Mouse (Mus musculus): ENCODE results near the gene Trmt112. TPM values are rescaled to one million over a fixed set of nuclear protein-coding genes. Genes with fewer than 3 reads are reported as not detected.
"Not testable (repeated sequence)": the region's sequence is repeated elsewhere in the genome, so short reads cannot be mapped to it uniquely, and the experiment has no call there.

The Trmt112 gene
- total RNA-seq, 2 experiments from 2014 or later: 35.0 to 43.2 TPM

DNA sequence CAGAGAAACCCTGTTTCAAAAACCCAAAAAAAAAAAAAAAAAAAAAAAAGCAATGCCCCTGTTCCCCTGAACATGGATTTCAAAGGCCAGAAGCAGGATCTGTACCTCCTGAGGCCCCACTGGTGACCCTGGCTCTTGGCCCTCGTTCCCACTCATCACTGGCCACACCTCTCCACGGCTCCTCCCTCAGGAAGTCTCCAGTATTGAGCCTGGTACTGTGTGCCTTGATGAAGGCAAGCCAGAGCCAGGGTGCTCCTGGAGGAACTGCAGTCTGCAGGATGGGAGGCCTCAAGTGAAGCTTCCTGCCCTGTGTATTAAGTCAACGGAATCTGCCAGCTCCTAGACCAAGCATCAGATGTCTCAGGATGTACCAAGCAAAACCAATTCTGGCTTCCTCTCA is 3.3 kb upstream of the Trmt112 start:
- intact Hi-C loops (cut with DNase I): loop anchor here (5.0 kb wide), 3 partner anchors 34 to 419 kb away; partner anchors contain the start of gene Ccdc88b
- no peak for DNase-seq (ENCODE audit: low spot score in 2 of 2)

DNA sequence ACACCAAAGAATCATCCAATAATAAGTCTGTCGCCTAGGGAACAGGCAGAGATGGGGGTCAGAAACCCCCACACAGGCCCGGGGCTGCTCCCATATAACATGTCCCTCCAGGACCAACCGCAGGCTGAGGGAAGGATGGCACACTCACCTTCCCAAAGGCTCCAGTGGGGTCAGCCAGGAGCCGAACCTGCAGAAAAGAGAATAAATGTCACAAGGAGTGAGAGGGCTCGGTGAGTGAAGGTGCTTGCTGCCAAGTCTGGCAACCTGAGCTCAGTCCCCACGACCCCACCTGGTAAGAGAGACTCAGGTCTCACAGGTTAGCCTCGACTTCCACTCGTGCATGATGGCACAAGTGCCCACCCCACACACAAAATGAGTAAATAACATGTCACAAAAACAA is 2.4 kb upstream of the Trmt112 start:
- intact Hi-C loops (cut with DNase I): loop anchor here (5.0 kb wide), 3 partner anchors 35 to 420 kb away; partner anchors contain the start of gene Ccdc88b
- no peak for DNase-seq (ENCODE audit: low spot score in 2 of 2)

DNA sequence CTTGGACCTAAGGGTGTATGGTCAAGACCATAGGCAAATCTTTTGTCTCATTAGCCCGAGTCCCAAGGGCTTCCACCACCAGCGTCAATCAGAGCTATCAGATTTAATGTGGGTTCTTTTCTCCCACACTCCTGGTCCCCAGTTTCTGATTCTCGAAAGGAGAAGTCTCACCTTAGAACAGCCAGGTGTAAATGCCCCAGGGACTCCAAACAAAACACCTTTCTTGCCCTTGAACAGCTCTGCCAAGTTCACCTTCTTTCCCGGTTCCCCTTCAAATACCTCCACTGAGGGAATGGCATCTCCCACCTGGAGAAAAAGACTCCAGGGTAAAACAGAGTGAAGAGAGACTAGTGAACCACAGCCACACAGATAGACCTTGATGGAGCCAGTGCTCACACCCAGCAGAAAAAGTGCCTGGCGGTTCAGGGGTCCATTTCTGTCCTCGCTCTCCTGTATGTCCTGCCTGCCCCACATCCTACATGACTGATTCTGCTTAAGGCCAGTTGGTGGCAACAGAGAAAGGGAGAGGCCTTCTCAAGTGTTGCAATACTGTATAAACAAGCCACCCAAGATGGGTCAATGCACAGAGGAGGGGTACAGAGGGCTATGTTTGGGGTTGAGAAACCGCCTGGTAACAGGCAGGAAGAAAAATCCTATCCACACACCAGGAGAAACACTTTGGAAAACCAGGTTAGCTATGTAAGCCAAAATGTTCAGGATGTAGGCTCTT is 1.5 kb upstream of the Trmt112 start:
- no peak for DNase-seq (ENCODE audit: low spot score in 2 of 2)
- intact Hi-C loops (cut with DNase I): loop anchor here (5.0 kb wide), 3 partner anchors 36 to 421 kb away; partner anchors contain the start of gene Ccdc88b

DNA sequence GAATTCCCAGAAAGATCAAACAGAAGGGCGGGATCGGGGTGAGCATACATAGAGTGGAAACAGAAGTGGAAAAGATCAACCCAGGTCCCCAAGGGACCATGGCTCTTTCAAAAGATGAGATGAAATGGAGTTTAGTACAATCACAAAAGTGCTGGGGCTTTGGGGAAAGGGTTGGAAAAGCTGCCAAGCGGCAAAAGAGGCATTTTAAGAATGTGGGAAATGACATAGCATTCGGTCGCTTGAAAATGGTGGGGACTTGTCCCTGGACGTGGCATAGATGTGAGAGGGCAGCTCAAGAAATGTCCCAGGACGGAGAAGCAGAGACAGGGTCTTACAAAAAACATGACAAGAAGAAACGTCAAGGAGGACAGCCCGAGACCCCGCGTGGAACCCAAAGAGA is 477 bp upstream of the Trmt112 start:
- no peak for DNase-seq (ENCODE audit: low spot score in 2 of 2)
- intact Hi-C loops (cut with DNase I): loop anchor here (5.0 kb wide), 3 partner anchors 37 to 422 kb away; partner anchors contain the start of gene Ccdc88b

DNA sequence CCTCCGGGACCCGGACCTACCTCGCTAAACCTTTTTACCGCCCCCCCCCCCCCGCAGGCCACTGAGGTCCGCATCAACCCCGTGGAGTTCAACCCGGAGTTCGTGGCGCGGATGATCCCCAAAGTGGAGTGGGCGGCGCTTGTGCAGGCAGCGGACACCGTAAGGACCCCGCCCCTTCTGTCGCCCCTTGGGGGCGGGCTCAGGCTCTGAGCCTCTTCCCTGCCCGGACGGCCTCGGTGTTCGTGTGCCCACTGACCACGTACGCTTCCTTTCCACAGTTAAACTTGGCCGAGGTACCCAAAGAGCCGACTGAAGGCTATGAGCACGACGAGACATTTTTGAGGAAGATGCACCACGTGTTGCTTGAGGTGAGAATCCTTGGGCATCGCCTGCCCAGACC is 808 bp downstream of the Trmt112 start:
- DNase-seq (ENCODE audit: low spot score in 2 of 2): not testable (repeated sequence)

DNA sequence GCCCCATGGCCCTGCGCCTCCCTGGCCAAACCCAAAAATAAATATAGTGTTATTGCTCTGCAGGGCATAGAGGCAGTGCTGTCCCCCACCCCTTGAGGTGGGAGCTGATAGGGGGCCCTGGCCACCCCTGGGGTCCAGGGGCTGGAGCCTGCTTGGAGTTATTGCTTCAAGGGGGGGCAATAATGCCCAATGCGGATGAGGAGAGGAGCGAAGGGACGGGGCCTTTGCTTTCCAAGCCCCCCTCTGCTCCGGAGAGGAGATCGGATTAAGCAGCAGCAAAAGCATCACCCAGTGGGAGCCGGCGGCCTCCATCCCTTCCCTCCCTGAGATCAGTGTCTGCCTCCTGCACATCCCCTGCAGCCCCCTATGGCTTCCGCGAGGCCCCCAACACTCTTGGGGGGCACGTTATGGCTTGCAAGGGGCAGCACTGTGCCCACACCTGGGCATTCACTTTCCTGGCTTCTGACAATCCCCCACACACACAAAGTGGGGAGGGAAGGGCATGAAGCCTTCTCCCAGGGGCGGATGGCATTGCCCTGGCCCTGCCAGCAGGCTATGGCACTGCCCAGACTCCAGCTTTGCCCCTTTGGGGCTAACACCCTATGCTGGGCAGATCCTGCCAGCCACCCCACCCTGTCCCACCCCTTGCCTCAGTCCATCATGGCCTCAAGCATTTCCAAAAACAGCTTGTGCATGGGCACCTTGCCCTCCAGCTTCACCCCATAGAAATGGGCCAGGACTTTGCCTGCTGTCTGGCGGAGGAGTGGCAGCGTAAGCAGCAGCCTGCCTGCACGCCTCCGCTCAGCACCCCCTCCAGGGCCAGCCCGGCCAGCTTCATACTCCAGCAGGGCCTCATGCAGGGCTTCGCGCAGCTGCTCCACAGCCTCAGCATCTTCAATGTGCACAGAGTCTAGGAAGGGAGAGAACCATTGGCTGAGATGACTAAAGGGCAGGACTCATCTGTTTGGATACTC is 1.9 kb downstream of the Trmt112 start:
- intact Hi-C loops (cut with DNase I): no loop called here
- no peak for DNase-seq (ENCODE audit: low spot score in 2 of 2)

More for the DNA sequence above, 808 bp downstream of the Trmt112 start:
- intact Hi-C loops (cut with DNase I): not testable (repeated sequence)

DNA sequence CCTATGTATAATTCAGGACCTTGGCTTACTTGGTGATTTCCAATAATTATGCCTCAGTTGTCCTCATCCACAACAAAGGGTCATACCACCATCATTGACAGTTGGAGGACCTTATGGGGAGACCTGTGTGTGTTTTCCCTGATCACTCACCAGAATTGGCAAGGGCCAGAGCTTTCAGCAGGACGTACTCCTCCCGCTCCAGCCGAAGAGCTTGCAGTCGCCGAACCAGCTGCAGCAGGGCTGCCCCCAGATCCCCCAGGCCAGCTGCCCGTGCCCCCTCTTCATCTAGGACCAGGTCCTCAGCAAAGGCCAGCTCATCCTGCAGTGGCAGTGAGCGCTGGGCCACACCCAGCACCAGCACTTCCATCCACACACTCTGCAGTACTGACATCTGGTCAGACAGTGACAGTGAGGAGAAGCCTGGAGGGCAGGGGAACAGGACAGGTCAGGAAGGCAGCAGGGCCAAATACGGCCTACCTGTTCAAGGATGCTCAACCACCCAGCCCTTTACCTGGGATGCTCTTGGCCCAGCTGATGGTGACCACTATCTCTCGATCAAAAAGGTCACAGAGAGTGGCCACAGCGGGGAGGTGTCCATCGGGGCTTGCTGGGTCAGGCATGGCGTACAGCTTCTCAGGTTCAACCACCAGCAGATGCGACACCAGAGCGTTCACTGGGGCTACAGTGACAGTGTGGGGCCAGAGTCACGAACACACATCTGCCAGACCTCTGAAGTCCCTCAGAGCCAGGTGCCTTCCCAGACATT is 2.9 kb downstream of the Trmt112 start:
- intact Hi-C loops (cut with DNase I): no loop called here
- DNase-seq (ENCODE audit: low spot score in 2 of 2): no peak

DNA sequence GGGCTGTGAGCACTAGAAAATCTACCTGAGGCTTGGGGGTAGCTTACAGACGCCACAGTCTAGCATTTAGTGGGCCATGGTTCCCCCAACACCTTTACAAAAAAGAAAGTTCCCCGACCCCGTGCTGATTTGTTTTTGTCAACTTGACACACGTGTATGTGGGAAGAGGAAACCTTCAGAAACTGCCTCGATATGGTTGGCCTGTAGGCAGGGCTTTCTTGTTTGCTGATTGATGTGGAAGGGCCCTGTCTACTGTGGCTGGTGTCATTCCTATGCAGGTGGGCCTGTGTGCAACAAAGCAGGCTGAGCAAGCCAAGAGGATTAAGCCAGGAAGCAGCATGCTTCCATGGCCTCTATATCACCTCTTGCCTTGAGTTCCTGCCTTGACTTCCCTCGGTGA is 3.5 kb downstream of the Trmt112 start:
- intact Hi-C loops (cut with DNase I): no loop called here
- no peak for DNase-seq (ENCODE audit: low spot score in 2 of 2)

DNA sequence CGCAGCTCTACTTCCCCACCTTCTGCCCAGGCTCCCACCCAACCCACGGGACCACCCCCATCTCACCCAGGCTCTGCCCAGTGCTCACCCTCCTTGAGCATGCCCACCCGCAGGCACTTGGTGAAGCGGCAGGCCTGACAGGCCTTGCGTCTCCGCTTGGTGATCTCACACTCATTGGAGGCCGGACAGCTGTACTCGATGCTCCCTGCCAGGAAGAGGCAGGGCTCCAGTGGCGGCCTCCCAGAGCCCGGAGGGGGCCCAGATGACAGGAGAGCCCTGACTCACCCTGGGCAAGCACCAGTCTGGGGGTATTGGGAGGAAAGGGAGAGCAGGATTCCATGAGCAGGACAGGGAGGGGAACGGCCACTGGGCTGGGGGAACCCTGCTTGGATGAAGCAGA is 4.5 kb downstream of the Trmt112 start:
- intact Hi-C loops (cut with DNase I): no loop called here
- no peak for DNase-seq (ENCODE audit: low spot score in 2 of 2)

DNA sequence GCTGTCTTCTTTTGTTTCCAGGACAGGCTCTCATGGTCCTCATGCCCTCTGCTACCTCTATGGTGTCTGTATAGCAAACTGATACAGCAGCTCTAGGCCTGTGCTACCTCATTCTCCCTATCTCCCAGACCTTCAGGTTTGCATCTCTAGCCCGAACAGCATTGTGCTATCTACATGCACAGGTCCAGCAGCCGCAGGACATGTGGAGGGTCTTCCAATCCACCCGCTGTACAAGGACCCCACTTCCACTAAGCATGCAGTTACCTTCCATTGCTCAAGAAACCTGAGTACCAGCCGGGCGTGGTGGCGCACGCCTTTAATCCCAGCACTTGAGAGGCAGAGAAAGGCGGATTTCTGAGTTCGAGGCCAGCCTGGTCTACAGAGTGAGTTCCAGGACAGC is 5.0 kb downstream of the Trmt112 start:
- intact Hi-C loops (cut with DNase I): no loop called here
- DNase-seq (ENCODE audit: low spot score in 2 of 2): no peak

DNA sequence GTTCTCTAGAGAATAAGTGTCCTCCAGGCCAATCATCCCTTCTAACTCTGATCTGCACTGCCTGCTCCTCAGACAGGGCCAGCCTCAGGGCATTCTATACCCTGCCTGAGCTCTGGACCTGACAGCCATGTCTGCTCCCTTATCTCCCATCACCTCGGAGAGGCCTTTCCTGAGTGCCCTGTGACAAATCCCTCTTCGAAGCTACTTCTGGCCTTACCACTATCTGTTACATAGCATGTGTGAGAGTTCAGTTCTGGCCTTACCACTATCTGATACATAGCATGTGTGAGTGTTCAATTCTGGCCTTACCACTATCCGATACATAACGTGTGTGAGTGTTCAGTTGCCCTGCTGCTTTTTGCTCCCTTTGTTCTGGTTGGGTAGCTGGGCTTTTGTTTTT is 5.8 kb downstream of the Trmt112 start:
- DNase-seq (ENCODE audit: low spot score in 2 of 2): no peak
- intact Hi-C loops (cut with DNase I): no loop called here

DNA sequence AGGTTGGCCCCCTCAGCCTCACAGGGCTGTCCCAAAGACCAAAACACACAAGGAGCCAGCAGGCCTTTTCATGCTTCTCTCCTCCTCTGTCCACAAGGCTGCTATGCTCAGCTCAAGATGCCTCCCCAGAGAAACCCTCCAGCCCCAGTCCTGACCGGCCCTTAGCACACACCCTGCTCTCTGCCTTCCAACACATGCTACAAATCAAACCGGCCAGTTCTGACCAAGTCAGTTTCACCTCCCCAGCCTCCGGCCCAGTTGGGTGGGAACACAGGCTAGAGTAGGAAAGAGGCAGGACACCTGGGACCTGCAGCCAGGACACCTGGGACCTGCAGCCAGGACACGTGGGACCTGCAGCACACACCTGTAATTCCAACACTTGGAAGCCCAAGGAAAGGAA is 7.0 kb downstream of the Trmt112 start:
- DNase-seq (ENCODE audit: low spot score in 2 of 2): no peak
- intact Hi-C loops (cut with DNase I): no loop called here

DNA sequence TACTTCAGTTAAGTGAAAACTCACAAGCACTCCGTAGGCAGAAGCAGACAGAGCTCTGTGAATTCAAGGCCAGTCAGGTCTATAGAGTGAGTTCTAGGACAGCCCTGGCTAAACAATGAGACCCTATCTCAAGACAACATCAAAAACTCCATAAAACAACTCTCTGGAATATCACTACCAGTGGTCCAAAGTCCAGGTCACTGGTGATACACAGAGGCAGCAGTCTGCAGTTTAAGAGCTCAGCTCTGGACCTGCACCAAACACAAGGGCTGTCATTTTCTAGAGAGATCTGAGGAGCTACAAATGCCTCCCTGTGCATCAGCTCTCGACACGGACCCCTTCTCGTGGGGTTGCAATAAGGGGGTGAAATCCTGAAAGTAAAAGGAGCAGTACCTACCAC is 8.8 kb downstream of the Trmt112 start:
- DNase-seq (ENCODE audit: low spot score in 2 of 2): no peak
- intact Hi-C loops (cut with DNase I): no loop called here

DNA sequence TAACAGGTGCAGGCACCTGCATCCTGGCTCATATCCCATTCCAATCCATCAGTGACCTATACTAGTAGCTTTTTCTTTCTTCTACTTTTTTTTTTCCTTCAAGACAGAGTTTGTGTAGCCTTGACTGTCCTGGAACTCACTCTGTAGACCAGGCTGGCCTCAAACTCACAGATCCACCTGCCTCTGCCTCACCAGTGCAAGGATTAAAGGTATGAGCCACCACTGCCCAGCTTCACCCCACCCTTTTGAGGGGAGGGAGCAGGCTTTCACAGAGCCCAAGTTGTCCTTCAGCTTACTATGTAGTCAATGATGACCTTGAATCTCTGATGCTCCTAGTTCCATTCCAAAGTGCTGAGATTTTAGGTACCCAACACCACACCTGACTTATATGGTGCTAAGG is 9.9 kb downstream of the Trmt112 start:
- DNase-seq (ENCODE audit: low spot score in 2 of 2): no peak
- intact Hi-C loops (cut with DNase I): no loop called here

DNA sequence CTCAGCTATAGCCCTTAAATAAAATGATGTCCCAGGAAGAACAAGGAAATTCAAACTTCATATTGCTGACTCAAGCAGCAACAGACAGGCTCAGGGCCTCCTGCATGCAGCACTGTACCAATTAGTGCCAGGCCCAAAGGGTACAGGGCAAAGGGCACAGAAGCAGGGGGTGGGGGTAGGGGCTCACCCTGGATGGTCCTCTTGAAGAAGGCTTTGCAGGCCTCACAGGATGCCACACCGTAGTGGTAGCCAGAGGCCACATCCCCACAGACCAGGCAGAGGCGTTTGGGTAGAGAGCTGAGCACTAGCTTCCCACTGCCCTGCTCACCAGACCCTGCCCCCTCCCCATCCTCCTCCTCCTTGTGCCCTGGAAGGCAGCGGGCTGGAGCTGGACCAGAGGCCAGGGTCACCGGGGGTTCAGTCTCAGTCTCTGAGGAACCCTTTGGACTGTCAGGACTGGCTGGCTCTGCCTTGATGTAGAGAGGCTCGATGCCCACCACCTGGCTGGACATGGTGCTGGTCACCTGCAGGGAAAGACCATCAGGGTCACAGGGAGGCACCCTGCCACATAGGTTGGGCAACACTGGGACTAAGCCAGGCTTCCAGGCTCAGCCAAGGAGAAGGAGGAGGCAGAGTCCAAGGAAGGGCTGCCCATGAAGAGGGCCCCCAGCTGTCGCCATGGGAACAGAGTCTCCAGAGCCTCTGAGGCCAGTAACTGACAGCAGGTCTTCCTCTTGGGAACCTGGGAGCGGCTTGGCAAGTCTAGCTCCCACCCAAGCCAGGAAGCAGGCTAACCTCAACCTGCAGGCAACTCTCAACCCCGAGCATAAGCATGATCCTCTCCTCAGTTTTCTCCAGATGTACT is 10.6 kb downstream of the Trmt112 start:
- intact Hi-C loops (cut with DNase I): no loop called here
- DNase-seq (ENCODE audit: low spot score in 2 of 2): peak in 1 of 2 experiments; percentile 41

DNA sequence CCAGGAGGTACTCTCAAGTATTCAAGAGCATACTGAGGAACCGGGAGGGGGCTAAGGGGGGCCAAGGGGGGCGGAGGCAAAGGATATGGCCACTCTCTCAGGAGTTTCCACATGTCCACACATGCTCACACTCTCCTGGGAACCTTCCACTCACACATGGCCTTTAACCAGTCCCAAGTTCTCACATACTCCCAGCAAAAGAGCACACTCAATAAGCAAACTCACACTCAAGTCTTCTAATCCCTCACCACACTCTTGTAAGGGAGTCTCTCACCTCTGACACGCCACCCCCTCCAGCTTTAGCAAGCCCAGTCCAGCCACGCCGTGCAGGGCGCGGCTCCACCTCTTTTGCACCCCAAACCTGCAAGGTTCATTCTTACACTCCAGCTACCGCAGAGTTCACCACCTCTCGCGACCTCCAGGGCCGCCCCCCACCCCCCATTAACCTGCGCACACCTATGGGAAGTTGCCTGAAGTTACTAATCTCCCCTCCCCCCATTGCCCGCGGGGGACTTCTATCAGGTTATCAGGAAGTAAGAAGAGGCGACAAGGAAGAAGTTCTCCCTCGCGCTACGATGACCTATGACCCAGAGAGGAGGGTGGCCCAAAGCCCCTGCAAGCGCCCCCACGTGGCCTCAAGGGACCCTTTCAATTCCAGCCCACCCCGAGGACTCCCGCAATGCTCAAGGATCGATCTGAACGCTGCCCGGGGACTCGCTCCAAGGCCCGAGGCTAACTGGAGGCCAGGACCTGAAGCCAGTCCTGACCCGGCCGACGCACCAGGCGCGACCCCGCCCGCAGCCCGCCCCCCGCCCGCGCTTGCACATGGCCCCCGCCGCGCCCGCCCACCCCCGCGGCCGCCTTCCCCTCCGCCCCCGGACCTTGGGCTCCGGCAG is 11.5 kb downstream of the Trmt112 start:
- intact Hi-C loops (cut with DNase I): no loop called here
- peak; percentile 43 to 50 for DNase-seq (ENCODE audit: low spot score in 2 of 2)

DNA sequence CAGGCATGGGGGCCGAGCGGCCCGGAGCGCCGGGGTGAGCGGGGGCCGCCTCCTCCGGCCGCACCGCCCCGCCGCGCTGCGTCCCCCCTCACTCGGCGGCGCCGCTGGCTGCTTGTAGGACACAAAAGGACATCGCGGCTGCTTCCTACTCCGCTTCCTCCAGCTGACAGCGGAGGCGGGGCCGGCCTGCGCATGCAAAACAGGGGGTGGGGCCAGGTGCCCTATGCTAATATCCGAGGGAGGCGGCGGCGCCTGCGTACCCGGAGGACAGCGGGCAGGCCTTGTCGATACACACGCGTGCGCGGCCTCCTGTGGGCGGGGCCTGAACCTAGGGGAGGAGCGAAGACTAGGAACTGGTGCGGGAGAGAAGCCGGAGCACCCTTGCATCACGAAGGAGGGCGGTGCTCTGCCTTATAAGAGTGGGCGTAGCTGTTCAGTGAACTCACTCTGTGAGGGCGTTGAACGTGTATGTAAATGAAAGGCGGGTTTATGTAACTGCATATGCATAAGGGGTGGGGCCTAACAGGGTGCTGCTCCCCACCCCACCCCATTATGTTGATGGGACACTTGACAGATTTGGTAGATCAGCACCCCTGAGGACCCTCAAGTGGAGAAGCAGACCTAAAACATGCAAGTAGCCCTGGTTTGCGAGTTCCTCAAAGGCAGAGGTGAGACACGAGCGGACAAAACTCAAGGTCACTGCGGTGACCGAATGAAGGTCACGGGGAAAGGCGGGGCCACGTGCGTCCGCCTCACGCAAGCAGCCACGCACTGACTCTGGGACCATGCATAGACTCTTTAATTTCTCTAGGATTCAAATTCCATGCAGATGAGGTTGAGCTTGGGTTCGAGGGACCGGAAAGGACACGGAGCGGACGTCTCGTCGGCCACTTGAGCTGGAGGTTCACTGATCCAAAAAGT is 12.4 kb downstream of the Trmt112 start, which contains the start of gene Esrra:
Gene Esrra (minus strand): TSS at position 167 of the 921 bp plus-strand sequence.
- DNase-seq (ENCODE audit: low spot score in 2 of 2): peak; percentile 100
- intact Hi-C loops (cut with DNase I): loop anchor here (2.0 kb wide), 1 partner anchor 57 kb away; no protein-coding TSS in a partner anchor
